Mouse (Mus musculus) myocyte (in vitro differentiated cells): ENCODE measurements around the gene Uchl3.

ENCODE experiments used
- E2F4 ChIP-seq: IDR thresholded peaks from one replicate; pipeline ENCODE4 v1.6.1; 2011; ENCODE audit warnings: mild to moderate bottlenecking, control low read depth, moderate library complexity; ENCODE audit not compliant: insufficient read depth
- POLR2A ChIP-seq: IDR thresholded peaks from one replicate; pipeline ENCODE4 v1.6.1; 2011; ENCODE audit warnings: low read depth, mild to moderate bottlenecking, control low read depth, moderate library complexity; ENCODE audit not compliant: insufficient read length

GRCm38 (mm10) chr14:101644948-101645347 lies 8.8 kb upstream of the Uchl3 start:
- TF ChIP-seq E2F4, result no peak
- TF ChIP-seq POLR2A, result no peak
